Mouse (Mus musculus) kidney, embryonic 16.5 days (tissue): ENCODE results near the gene Tagap. TPM values are rescaled to one million over a fixed set of nuclear protein-coding genes. Genes with fewer than 3 reads are reported as not detected.
A peak's percentile ranks its signal among the peaks of the same experiment; 100 is the strongest.

Experiments used
- ATAC-seq: fragments of 200-750 bp; cut with Nextera tagmentation; 2 replicates; pipeline ENCODE4 v1.8.0; 2017; ENCODE audit warnings: moderate TSS enrichment; ENCODE audit not compliant: low FRiP score, low TSS enrichment
- H3K27ac ChIP-seq: fragments of 300-500 bp; sonication (generic); 2 replicates; pipeline ENCODE4 v1.5.1; 2014; ENCODE audit warnings: low read length
- H3K27me3 ChIP-seq: fragments of 300-500 bp; sonication (generic); 2 replicates; pipeline ENCODE4 v1.6.1; 2014; ENCODE audit warnings: low read length, control low read depth, mixed read lengths; ENCODE audit not compliant: insufficient read depth
- H3K36me3 ChIP-seq: fragments of 300-500 bp; sonication (generic); 2 replicates; pipeline ENCODE4 v1.6.1; 2014; ENCODE audit warnings: low read length, control low read depth, mixed read lengths; ENCODE audit not compliant: insufficient read depth
- H3K4me1 ChIP-seq: fragments of 300-500 bp; sonication (generic); 2 replicates; pipeline ENCODE4 v1.6.1; 2014; ENCODE audit warnings: low read length, control low read depth, mixed read lengths; ENCODE audit not compliant: insufficient read depth
- H3K4me2 ChIP-seq: fragments of 300-500 bp; sonication (generic); replicated peaks from 2 replicates; pipeline ENCODE4 v1.6.1; 2014; ENCODE audit warnings: low read depth, low read length
- H3K4me3 ChIP-seq: fragments of 300-500 bp; sonication (generic); 2 replicates; pipeline ENCODE4 v1.5.1; 2014; ENCODE audit warnings: mild to moderate bottlenecking, low read length
- H3K9ac ChIP-seq: fragments of 300-500 bp; sonication (generic); replicated peaks from 2 replicates; pipeline ENCODE4 v1.6.1; 2014; ENCODE audit warnings: low read length
- H3K9me3 ChIP-seq: fragments of 300-500 bp; sonication (generic); 2 replicates; pipeline ENCODE4 v1.6.1; 2016; ENCODE audit warnings: low read length, control low read depth
- WGBS: fragments of 180-500 bp; shearing (Covaris S2); extraction: QIAGEN DNeasy Blood & Tissue Kit; methylation state at CpG from one replicate; pipeline ENCODE4 v1.1.7; 2014; 5-methylcytosine and 5-hydroxymethylcytosine counted together
- polyA plus RNA-seq: library from polyadenylated mRNA; unstranded; fragments of >200 nt; fragmentation: Nextera tagmentation; extraction: Ambion mirVana; gene quantifications from 2 replicates; pipeline ENCODE4 v1.2.1, GENCODE M21; 2015

Tagap gene
- polyA plus RNA-seq, 1 experiment from 2014 or later: 0.60 TPM

GRCm38 (mm10) chr17:7889026-7889425 lies 36.8 kb upstream of the Tagap start:
- Histone ChIP-seq H3K9ac (no peak overlapping the region), H3K27me3 (no peaks in the 10 kb centered on the region), H3K9me3 (no peaks in the 10 kb centered on the region), H3K4me1 (no peaks in the 10 kb centered on the region), H3K4me2 (no peak overlapping the region), H3K4me3 (no peak overlapping the region), H3K36me3 (no peaks in the 10 kb centered on the region), H3K27ac (no peak overlapping the region)
- no peak for ATAC-seq
- 82% methylated on average over 9 of the region's 9 CpGs for WGBS

- Histone ChIP-seq H3K9me3 (no peaks in the 10 kb centered on the region), H3K27ac (no peak overlapping the region), H3K36me3 (no peaks in the 10 kb centered on the region), H3K4me1 (no peaks in the 10 kb centered on the region), H3K4me3 (no peak overlapping the region), H3K27me3 (no peaks in the 10 kb centered on the region), H3K9ac (no peak overlapping the region), H3K4me2 (no peak overlapping the region)
- WGBS: 60% methylated on average over 8 of the region's 8 CpGs
- no peak for ATAC-seq
Measured at GRCm38 (mm10) chr17:7892676-7893075, 33.1 kb upstream of the Tagap start.

- H3K27ac ChIP-seq: no peak overlapping the region
- no peaks in the 10 kb centered on the region for H3K4me1 ChIP-seq
- no peak overlapping the region for H3K4me2 ChIP-seq
- H3K9me3 ChIP-seq: no peaks in the 10 kb centered on the region
- WGBS: 89% methylated on average over 3 of the region's 3 CpGs
- no peak for ATAC-seq
- H3K27me3 ChIP-seq: no peaks in the 10 kb centered on the region
- no peak overlapping the region for H3K4me3 ChIP-seq
- no peak overlapping the region for H3K9ac ChIP-seq
- no peaks in the 10 kb centered on the region for H3K36me3 ChIP-seq
Measured at GRCm38 (mm10) chr17:7894094-7894493, 31.7 kb upstream of the Tagap start.

- ATAC-seq: no peak
- no peak overlapping the region for H3K9ac ChIP-seq
- H3K27me3 ChIP-seq: no peaks in the 10 kb centered on the region
- no peak overlapping the region for H3K4me3 ChIP-seq
- no peak overlapping the region for H3K4me2 ChIP-seq
- H3K9me3 ChIP-seq: no peaks in the 10 kb centered on the region
- WGBS: 67% methylated on average over 10 of the region's 10 CpGs
- H3K4me1 ChIP-seq: no peaks in the 10 kb centered on the region
- H3K36me3 ChIP-seq: no peaks in the 10 kb centered on the region
- H3K27ac ChIP-seq: no peak overlapping the region
Measured at GRCm38 (mm10) chr17:7896047-7896635, 29.7 kb upstream of the Tagap start.

GRCm38 (mm10) chr17:7897120-7897519 lies 28.7 kb upstream of the Tagap start:
- Histone ChIP-seq H3K4me2 (0 out of 2 replicates have a peak overlapping the region, but pooled peaks have one; percentile 6), H3K36me3 (no peaks in the 10 kb centered on the region), H3K9me3 (no peaks in the 10 kb centered on the region), H3K4me3 (no peak overlapping the region), H3K27ac (no peak overlapping the region), H3K27me3 (no peaks in the 10 kb centered on the region), H3K4me1 (no peaks in the 10 kb centered on the region), H3K9ac (no peak overlapping the region)
- 77% methylated on average over 11 of the region's 11 CpGs for WGBS
- no peak for ATAC-seq

- no peak for ATAC-seq
- Histone ChIP-seq H3K9me3 (no peaks in the 10 kb centered on the region), H3K27ac (no peak overlapping the region), H3K27me3 (no peaks in the 10 kb centered on the region), H3K4me3 (no peak overlapping the region), H3K4me2 (no peak overlapping the region), H3K4me1 (no peaks in the 10 kb centered on the region), H3K9ac (no peak overlapping the region), H3K36me3 (no peaks in the 10 kb centered on the region)
- 82% methylated on average over 4 of the region's 4 CpGs for WGBS
Measured at GRCm38 (mm10) chr17:7897756-7898155, 28.0 kb upstream of the Tagap start.

GRCm38 (mm10) chr17:7899233-7899632 lies 26.6 kb upstream of the Tagap start:
- ATAC-seq: peak; percentile 54; the same call in 1 of the 2 replicates
- Histone ChIP-seq H3K9ac (no peak overlapping the region), H3K27me3 (no peaks in the 10 kb centered on the region), H3K9me3 (no peaks in the 10 kb centered on the region), H3K27ac (no peak overlapping the region), H3K4me1 (no peaks in the 10 kb centered on the region), H3K4me3 (no peak overlapping the region), H3K36me3 (no peaks in the 10 kb centered on the region), H3K4me2 (no peak overlapping the region)
- 31% methylated on average over 6 of the region's 6 CpGs for WGBS

GRCm38 (mm10) chr17:7899961-7900360 lies 25.8 kb upstream of the Tagap start:
- 78% methylated on average over 4 of the region's 4 CpGs for WGBS
- Histone ChIP-seq H3K4me2 (no peak overlapping the region), H3K4me3 (no peak overlapping the region), H3K9ac (no peak overlapping the region), H3K36me3 (no peaks in the 10 kb centered on the region), H3K9me3 (no peaks in the 10 kb centered on the region), H3K4me1 (no peaks in the 10 kb centered on the region), H3K27me3 (no peaks in the 10 kb centered on the region), H3K27ac (no peak overlapping the region)
- ATAC-seq: no peak

- ATAC-seq: no peak
- H3K4me1 ChIP-seq: no peaks in the 10 kb centered on the region
- WGBS: 79% methylated on average over 2 of the region's 2 CpGs
- no peaks in the 10 kb centered on the region for H3K36me3 ChIP-seq
- H3K4me2 ChIP-seq: no peak overlapping the region
- H3K9ac ChIP-seq: no peak overlapping the region
- H3K27me3 ChIP-seq: no peaks in the 10 kb centered on the region
- H3K9me3 ChIP-seq: no peaks in the 10 kb centered on the region
- H3K27ac ChIP-seq: no peak overlapping the region
- H3K4me3 ChIP-seq: no peak overlapping the region
Measured at GRCm38 (mm10) chr17:7901536-7901935, 24.3 kb upstream of the Tagap start.

- Histone ChIP-seq H3K9ac (no peak overlapping the region), H3K4me3 (no peak overlapping the region), H3K36me3 (no peaks in the 10 kb centered on the region), H3K4me2 (no peak overlapping the region), H3K27me3 (no peaks in the 10 kb centered on the region), H3K27ac (no peak overlapping the region), H3K4me1 (no peaks in the 10 kb centered on the region), H3K9me3 (no peaks in the 10 kb centered on the region)
- ATAC-seq: no peak
- WGBS: 73% methylated on average over 3 of the region's 3 CpGs
Measured at GRCm38 (mm10) chr17:7902362-7902761, 23.4 kb upstream of the Tagap start.
